Mouse (Mus musculus): Measurements from ENCODE around the gene Asb15.

Asb15 gene

DNA sequence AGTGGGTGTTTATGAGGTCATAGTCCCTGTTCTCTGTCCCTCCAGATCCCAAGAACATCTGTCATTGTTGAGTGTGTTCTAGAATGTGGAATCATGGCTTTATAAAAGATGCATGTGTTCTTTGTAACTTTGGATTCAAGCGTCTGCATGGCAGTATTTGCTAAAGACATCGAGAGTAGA lies at the start of gene Asb15:
Gene Asb15 (plus strand): TSS at position 81 of the 180 bp plus-strand sequence.
- DNase-seq (ENCODE audit: inconsistent ontology term), result no peak

DNA sequence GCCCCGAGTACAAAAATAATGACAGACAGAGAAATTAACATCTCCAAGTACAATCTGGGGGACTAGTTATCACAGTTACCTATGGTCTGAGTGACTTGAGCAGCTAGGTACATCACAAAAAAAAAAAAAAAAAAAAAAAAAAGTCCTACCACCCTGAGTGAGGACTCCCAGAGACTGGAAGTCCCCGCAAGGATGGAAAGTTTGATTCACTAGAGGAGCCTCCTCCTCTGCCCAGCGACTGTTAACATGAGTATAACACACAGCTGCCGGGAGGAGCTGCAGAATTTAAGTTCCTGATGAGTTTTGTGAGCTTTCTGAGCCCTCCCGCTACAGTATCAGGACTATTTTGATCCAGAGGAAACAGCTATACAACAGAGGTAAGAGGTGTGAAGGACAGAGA lies 41.4 kb upstream of the Asb15 start:
- DNase-seq (ENCODE audit: inconsistent ontology term), result no peak

DNA sequence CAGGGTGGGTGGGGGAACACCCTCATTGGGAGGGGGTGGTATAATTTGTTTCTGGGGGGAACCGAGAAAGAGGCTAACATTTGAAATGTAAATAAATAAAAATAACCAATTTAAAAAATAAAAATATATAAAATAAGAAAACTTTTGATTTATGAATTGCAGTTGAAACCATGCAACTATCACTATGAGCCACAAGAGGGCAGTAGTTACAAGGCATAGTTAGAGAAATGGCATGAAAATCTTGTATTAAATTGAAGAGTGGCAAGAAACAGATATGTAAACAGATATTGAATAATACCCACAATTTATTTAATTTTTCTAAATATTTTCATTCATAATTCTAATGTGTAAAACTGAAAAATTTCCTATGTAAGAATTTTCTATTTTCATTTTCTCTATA lies 37.6 kb upstream of the Asb15 start:
- peak; percentile 20 for DNase-seq (ENCODE audit: inconsistent ontology term)

DNA sequence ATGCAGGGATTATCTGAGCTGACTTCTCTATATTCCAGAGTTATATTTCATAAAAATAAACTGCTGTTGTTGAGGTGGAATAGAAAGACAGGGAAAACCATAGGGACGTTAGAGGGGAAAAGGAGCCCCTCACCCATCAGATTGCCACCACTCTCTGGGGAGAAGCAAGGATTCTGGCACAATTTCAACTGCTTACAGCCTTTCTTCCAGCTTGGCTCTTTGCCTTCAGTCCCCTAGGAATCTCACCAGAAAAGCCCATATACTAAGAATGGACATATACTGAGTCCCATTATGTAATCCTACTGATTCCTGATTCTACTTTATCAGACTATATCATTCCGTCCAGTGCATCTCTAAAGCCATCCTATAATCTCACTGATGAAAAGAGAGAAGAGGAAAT lies 23.8 kb upstream of the Asb15 start:
- DNase-seq (ENCODE audit: inconsistent ontology term), result no peak

DNA sequence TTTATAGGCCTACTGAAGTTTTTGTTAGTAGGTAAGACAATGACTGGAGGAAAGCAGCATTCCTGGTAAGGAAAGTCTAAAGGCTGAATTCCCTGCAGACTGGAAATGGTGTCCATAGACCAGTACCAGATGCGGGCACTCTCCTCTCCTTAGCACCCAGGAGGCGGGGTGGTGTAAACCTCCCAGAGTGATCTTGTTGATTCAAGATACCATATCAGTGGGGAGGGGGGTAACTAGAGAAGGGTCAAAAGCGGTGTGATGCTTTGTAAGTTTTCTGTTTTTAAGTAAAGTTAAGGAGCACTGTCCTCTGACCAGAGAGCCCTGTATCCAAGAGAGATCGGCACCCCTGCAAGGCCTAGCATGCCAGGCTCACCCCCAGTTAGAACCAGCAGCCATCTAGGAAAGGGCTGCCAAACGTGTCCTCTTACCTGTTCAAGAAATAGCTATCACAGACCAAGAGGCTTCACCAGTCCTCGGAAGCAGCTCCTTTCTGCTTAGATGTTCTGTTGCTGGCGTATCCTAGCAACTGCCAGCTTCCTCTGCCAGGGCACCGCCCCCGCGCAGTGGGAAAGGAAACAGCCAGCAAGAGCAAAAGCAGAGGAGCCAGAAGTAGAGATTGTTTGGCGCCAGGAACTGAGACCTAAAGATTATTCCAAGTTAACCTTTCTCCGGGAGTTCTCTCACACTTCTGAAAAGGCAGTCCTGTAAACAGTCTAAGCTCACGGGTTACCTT lies 13.2 kb upstream of the Asb15 start, which contains the start of gene Iqub:
Gene Iqub (minus strand): TSS at position 516 of the 733 bp plus-strand sequence.
- DNase-seq (ENCODE audit: inconsistent ontology term), result peak; percentile 85

DNA sequence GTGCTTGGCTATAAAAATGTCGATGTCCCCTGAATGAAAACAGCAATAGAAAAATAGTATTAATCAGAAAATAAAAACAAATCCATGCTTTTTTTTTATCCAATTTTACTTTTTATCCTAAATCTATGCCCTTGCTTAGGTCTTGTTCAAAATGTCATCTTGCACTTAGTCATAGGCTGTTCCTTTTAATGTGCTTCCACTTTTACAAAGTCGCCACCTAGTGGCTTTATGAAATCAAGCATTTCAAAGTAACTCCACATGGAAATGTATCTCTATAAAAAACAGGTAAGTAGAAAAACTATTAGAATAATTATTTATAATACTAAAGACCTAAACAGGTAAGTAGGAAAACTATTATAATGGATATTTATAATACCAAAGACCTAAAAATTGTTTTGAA lies 11.7 kb upstream of the Asb15 start:
- DNase-seq (ENCODE audit: inconsistent ontology term), result peak; percentile 22

DNA sequence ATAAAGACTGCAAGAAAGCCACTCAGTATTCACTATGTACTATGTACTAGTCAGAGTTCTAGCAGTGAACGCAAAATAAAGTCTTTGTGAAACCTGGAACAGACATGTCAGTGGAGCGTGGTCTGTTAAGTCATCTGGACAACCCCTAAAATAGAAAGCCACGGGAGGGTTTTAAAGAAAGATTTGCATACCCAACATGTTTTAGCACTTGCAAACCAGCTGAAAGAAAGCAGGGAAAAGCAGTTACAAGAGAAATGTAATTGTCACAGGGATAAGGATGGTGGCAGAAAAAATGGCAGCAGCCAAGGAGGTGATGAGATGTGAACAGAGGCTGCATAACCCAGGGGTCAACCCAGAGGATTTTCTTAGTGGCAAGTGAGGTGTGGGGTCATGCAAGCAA lies 2.2 kb upstream of the Asb15 start:
- DNase-seq (ENCODE audit: inconsistent ontology term), result no peak

DNA sequence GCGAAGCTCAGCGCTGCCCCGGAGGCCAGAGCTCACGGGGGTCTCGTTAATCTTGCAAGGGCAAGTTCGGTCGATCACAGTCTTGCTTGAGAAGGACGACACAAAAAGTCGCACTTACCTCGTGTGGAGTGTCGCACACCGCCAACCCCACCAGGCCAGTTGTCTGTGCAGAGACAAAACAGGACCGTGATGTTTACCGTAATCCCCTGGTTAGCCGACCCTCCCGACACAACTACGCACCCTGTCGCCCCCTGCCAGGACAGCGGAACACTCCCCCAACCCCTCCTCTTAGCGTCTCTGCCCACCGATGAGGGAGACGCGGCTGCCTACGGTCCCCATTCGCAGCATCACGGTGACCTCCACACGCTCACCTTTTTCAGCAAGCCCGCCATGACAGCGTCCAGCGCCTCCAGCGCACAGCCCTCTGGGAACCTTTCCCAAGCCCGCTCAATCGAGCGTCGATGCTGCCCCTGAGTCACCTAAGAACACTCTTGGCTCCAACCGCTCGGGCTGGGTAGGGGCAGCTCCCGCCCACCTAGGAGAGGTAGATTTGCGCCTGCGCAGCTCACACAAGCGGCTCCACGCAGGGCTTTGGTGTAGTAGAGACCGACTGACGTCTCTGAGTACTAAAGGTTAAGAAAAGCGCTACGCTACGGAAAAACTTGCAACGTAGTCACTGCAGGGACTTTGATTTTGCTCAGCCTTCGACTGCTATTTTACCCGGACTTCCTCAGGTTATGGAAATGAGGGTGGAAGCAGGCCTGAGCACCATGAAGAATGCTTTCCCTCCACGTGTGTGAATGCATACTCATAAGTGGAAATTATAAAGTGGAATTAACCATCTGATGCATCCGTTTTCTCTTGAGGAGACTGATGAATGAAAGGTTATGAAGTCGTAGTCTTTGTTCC lies 535 bp upstream of the Asb15 start, which contains the start of gene Ndufa5:
Gene Ndufa5 (minus strand): TSS at position 859 of the 909 bp plus-strand sequence.
- DNase-seq (ENCODE audit: inconsistent ontology term), result peak; percentile 95

DNA sequence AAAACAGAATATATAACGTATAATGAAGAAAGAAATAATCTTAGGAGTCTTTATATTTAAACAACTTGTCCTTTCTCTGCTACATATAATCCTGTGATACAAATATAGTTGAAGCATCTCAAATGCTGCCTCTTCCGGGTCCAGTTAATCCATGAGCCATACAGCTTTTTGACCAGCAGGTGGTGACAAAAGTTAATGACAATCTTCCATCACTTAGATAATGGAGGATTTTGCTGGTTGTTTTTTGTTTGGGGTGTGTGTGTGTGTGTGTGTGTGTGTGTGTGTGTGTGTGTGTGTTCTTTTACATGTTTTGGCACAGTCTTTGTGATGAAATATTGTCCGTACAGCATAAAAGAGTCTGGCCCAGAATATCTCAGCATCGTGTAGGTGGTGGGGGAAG lies 2.2 kb downstream of the Asb15 start:
- peak; percentile 33 for DNase-seq (ENCODE audit: inconsistent ontology term)

DNA sequence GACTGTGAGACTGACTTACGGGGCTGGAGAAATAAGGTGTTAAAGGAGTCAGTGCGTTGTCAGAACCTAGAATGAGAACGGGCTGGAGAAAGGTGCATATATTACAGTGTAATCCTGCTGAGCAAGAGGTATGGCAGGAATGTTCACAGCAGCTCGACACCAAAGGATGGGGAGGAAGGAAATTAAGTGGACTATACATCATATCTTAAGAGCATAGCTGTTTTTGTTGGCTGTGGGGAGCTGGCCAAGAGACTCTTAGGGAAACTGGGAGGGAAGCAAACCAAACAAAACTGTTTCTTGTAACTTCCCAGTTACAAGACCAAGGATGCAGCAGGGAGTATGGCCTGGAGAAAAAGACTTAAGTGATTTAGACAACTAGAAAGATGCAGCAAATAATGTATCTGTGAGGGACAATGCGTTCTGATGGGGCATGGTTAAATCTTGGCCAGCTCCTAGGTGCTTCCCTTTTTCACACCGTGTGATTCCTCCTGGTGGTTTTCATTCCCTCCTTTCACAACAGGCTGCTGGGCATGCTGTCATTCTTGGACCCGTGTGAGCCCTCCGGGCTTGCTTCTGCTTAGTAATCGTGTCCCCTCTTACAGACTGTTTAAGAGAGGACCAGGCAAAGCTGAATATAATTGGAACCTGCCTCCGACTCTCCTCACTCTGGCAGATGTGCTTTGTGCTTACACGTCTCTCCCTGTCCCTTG lies 2.9 kb downstream of the Asb15 start:
- DNase-seq (ENCODE audit: inconsistent ontology term), result no peak

DNA sequence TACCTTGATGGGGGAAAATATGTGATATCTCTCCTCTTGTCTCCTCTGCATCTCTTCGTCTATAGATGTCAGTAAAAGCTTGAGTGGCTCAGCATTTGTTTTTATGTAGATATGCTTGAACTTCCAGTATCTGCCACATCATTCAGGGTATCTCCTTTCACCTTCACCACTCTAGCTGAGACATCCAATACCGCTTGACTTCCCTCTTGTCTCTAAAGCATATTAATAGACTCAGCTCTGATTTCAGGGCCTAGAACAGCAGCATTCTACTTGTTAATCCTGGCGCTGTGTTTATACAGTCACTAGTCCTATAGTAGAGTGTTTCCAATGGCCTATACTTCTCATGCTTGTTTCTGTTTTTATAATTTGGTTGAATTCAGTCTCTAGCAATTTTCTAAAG lies 4.9 kb downstream of the Asb15 start:
- DNase-seq (ENCODE audit: inconsistent ontology term), result no peak

DNA sequence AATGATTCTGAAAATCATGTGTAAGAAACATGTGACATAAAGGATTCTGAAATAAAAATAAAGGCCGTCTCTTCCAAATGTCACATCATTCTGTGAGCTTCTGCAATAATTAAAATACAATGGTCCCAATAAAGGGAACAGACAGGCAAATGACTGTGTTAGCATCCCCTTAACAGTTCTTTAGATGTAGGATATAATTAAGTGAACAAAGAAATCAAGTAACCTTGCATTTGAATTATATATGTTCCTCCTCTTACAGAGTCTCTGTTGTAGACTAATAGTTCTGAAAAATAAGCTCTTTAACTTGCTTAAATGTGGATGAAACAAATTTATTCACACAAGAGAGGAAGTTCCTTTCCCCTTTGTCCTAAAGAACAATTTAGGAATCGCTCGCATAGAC lies 10.5 kb downstream of the Asb15 start:
- DNase-seq (ENCODE audit: inconsistent ontology term), result no peak

DNA sequence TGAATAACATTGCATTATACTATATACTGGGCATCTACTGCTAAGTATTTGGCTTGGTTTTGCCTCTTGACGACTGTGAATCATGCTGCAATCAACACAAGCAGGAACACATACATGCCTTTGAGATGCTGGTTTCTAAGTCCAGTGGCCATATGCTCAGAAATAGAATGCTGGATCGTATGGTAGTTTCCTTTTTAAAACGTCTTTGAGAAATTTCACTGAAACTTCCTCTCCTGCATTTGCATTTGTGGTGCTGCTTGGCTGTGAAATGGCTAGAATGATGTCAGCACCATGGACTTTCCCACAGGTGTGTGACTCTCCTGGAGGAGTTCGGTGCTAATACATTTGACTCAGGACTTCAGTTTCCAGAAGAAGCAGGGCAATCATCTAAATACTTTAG lies 12.2 kb downstream of the Asb15 start:
- no peak for DNase-seq (ENCODE audit: inconsistent ontology term)

DNA sequence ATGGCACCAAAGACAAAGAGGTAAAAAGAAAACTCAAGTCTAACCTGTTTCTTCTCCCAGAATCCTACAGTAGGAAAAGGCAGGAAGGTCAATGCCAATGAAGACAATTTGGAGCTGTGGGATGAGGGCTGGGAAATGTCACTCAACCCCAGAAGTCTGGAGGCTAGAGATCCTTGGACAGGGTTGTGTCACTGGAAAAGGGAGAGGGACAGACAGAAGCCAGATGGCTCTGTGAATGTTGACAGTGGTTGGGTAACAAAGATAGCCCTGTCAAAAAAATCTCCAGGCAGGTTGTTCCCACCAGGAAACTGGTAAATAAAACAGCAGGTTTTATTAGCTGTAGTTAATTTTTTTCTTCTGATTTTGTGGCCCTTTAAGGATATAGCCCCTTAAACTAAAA lies 14.4 kb downstream of the Asb15 start:
- no peak for DNase-seq (ENCODE audit: inconsistent ontology term)

DNA sequence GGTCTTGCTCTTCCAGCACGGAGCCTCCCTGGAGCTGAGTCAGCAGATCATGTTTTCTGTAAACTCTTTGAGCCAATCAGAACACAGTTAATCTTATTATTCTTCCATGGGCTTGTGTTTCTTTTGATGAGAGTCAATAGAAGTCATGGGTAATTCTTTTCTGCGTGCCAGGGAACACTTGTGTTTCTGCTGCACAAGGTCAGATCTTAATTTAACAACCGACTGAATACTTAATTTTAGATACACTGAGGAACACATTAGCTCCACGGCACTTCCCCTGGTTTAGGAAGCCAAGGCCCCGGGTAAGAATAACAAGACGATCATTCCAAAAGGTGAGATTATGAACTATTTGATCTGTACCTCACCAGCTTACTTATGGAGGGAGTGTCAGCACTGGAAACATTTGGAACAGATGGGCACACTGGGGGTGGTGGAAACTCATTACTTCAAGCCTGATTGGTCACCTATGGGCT lies 15.2 kb downstream of the Asb15 start:
- DNase-seq (ENCODE audit: inconsistent ontology term), result no peak

DNA sequence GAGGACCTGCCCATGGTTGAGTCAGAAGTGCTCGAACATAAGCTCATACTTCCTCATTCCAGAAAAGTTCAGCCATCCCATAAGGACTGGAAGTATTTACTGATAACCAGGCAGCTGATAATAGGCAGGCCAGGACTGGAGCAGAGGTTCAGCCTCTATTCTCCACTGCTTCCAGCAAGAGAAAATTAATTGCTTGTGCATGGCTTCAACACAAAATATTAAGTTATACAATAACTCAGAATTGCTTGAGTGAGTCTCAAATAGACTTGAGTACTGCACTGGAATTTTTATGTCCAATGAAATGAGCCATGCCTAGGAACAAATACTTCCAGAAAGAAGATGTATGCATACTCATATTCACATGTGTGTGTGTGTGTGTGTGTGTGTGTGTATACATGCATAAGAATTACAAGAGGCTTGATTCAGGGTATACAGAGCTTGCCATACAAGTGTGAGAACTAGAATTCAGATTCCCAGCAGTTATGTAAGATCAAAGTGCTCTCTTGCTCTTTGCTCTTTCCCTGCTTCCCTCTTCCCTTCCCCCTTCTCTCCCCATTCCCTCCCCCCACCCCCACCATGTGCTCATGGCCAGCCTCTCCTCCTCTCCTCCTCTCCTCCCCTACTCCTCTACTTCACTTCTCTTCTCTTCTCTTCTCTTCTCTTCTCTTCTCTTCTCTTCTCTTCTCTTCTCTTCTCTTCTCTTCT lies 18.9 kb downstream of the Asb15 start:
- DNase-seq (ENCODE audit: inconsistent ontology term), result no peak

DNA sequence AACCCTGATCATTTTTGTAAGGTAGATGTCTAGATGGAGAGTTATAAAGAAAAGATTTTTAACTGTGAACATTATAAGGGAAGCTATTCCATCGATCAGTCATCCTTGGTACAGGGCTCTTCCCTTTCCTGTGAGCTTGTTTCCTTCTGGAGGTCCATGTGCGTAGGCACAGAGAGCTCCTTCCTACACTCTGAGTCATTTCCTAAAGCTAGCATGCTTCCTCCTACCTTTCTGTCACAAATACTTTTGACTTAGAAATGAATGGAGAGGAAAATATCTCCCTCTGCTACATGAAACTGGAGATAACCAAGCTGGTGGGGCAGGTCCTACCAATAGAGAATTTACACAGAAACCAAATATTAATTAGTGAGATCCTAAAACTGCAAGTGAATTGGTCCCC lies 21.9 kb downstream of the Asb15 start:
- DNase-seq (ENCODE audit: inconsistent ontology term), result no peak

DNA sequence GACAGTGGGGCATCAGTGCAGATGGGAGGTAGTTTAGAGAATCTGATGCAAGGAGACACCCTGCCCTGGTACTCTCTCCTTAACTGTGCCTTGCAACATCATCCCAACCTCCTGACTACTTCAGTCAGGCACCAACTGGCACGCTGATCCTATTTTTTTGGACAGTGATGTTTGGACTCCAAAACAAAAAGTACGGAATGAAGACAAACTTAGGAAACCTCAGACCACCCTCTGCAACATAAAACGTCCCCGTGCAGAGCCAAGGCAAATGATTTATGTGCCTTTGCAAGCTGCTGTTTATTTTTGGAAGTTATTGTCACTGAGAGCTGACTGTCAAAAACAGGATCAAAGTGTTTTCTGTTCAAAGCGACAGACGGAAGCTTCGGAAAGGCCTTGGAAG lies 24.1 kb downstream of the Asb15 start:
- no peak for DNase-seq (ENCODE audit: inconsistent ontology term)

DNA sequence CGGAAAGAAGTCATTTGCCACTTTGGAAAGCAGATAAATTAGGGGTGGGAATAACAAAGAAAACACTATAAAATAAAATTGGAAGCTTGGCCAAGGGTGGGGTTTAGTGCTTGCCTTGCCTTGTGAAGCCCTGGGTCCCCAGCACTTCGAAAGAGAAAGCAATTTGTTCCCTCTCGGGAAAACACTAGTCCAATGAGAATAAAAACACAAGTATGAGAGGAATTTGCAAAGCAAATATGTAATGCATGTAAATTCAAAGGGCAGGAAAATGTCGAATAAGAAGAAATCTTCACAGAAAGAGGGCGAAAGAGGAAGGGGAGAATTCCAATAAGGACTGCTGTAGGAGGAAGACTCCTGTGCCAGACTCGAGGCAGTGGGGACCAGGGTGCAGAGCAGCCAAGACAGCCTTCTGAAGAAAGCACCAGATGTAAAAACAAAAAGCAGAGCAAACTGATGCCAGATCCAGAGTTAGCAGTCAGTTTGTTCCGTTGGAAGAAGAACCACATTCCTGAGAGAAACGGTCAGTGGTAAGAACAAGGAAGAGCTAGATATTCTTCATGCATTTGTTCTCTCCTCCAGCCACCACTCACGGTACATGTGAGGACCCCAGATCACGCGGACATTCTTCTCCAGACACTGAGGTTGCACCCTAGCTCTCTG lies 26.6 kb downstream of the Asb15 start:
- peak; percentile 28 for DNase-seq (ENCODE audit: inconsistent ontology term)

DNA sequence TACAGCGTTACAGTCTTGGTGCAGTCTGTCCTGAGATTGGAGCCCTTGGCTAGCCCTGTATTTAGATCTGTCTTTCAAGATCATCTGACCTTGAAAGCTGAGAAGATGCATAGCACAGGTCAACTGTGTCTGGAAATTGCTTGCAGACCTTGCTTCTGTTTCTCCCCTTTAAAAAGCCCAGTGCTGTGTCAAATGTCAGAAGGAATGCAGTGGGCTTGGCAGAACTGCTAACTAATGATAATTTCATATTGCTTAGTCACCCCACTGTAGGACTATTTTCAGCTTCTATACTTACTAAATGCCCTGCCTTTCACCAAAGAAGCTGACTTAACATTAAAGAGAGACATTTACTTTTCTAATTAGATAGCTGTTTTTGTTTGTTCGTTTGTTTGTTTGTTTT lies 27.5 kb downstream of the Asb15 start:
- peak; percentile 17 for DNase-seq (ENCODE audit: inconsistent ontology term)

DNA sequence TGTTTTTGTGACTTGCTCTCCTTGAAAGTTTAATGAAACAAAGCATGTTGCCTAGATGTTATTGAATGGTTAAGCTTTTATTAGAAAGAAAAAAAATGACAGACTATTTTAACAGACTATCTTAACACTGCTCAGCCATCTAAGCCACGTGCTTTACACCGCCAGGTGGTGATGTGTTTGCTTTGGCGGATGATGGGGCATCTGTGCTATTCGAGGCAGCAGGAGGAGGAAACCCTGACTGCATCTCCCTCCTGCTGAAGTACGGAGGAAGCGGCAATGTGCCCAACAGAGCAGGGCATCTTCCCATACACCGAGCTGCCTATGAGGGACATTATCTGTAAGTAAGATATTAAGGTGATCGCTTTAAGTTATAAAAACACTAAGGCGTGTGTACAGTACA lies 36.1 kb downstream of the Asb15 start:
- no peak for DNase-seq (ENCODE audit: inconsistent ontology term)
